Mouse (Mus musculus): ENCODE measurements around the gene Opn1sw. TPM values are rescaled to one million over a fixed set of nuclear protein-coding genes. Genes with fewer than 3 reads are reported as not detected.
A peak's percentile ranks its signal among the peaks of the same experiment; 100 is the strongest.

Gene Opn1sw
- polyA plus RNA-seq (2014; fragmentation: Nextera tagmentation; extraction: Ambion mirVana): 0.31 and 0.43 TPM in 2 replicates

DNA sequence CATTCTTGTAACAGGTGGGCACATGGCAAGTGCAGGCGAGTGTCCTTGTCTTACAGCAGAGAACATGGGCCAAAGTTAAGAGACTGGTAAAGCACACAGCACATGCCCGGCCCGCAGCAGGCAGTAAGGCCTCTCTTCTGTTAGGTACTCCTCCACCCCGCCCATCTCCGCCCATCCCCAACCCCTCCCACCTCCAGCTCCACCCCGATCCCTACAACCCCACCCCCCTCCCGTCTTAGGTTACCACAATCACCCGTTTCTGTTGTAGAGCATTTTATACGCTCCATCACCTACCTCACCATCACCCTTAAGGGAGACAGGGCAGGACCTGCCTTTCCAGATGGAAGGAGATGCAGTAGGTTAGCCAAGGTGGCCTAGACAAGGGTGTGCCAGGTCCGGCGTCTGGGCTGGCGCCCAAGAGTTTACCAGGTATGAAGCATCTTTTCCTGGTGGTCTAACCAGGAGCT is at the start of gene Opn1sw:
Gene Opn1sw, minus strand, starts transcription at position 417 of the 467 bp plus-strand sequence.
- ATAC-seq (replicated peaks; ENCODE audit: low FRiP score) (no peak), DNase-seq (ENCODE audit: low spot score) (peak; percentile 67)
- Histone ChIP-seq H3K27me3 (ENCODE audit: control insufficient read depth, insufficient read depth, low read length) (no peaks in the 10 kb centered on the region; the same call in 1 of the 2 replicates), H3K27ac (ENCODE audit: low read depth, low read length) (no peak within 1 kb of the TSS), H3K4me2 (ENCODE audit: low read depth, low read length, severe bottlenecking) (peak within 1 kb of the TSS; percentile 28), H3K36me3 (ENCODE audit: control insufficient read depth, insufficient read depth, low read length) (no peaks in the 10 kb centered on the region), H3K9ac (ENCODE audit: low read length) (no peak within 1 kb of the TSS), H3K4me1 (replicated peaks; ENCODE audit: control insufficient read depth, insufficient read depth, low read length) (peaks cover 6% of the 10 kb centered on the region; the same call in 1 of the 2 replicates), H3K9me3 (ENCODE audit: control insufficient read depth, low read length) (no peaks in the 10 kb centered on the region), H3K4me3 (ENCODE audit: low read depth, low read length) (no peak within 1 kb of the TSS)
- 2% methylated on average over 12 of the region's 12 CpGs for WGBS

DNA sequence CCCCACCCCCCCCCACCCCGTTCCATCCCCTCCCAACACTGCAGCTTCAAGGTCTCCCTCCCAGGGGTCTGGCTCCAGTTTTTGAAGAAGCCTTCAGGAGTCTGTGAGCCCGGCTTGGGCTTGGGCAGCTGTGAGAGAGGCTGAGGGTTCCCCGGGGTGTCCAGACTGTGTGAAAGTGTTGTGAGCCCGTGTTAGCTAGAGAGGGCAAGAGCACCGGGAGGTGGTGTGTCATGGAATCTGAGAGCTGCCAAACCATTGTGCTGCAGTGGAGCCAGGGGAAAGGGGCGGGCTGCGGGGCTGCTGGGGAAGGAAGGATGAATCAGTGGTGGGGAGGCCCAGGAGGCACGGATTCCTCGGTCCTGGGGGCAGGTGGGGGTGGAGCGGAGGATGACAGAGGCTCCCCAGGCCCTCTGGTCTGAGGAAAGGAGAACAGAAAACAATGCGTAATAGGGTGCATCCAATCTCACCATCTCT is 48.2 kb upstream of the Opn1sw start:
- H3K4me3 ChIP-seq (ENCODE audit: low read depth, low read length): no peak overlapping the region
- ATAC-seq (replicated peaks; ENCODE audit: low FRiP score) (0 out of 2 replicates have a peak, but pooled peaks have one; percentile 27), DNase-seq (ENCODE audit: low spot score) (no peak)
- H3K9ac ChIP-seq (ENCODE audit: low read length): no peak overlapping the region
- no peaks in the 10 kb centered on the region for H3K36me3 ChIP-seq (ENCODE audit: control insufficient read depth, insufficient read depth, low read length)
- no peak overlapping the region for H3K27ac ChIP-seq (ENCODE audit: low read depth, low read length)
- H3K27me3 ChIP-seq (ENCODE audit: control insufficient read depth, insufficient read depth, low read length): peaks cover 35% of the 10 kb centered on the region
- WGBS: 7% methylated on average over 11 of the region's 11 CpGs
- 0 out of 2 replicates have a peak overlapping the region, but pooled peaks have one; percentile 18 for H3K4me2 ChIP-seq (ENCODE audit: low read depth, low read length, severe bottlenecking)
- peaks cover 23% of the 10 kb centered on the region for H3K4me1 ChIP-seq (replicated peaks; ENCODE audit: control insufficient read depth, insufficient read depth, low read length)
- no peaks in the 10 kb centered on the region for H3K9me3 ChIP-seq (ENCODE audit: control insufficient read depth, low read length)

DNA sequence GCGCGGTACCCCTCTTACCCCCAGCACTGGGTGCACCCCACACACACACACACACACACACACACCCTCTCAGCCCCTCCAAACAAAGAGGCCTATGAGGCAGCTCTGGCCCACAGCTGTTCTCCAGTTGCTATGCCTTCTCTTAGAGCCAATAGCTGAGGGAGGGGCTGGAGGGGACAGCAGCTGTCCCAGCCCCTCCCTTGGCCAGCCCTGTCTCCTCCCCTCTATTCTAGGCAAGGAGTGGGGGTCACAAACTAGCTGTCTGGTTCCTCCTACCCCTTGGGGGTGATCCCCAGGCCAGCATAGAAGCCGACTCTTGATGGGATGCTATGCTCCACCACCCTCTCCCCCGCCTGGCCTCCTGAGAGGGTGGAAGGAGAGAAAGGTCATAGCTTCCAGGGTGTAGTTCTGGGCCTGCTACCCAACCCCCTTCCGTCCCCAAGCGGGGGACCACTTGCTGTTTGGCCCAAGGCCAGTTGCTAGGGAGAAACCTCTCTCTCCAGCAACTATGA is 47.7 kb upstream of the Opn1sw start:
- no peak overlapping the region for H3K9ac ChIP-seq (ENCODE audit: low read length)
- no peaks in the 10 kb centered on the region for H3K9me3 ChIP-seq (ENCODE audit: control insufficient read depth, low read length)
- peak; percentile 62 for DNase-seq (ENCODE audit: low spot score)
- peaks cover 35% of the 10 kb centered on the region for H3K27me3 ChIP-seq (ENCODE audit: control insufficient read depth, insufficient read depth, low read length)
- peak overlapping the region; percentile 32; the same call in 1 of the 2 replicates for H3K4me2 ChIP-seq (ENCODE audit: low read depth, low read length, severe bottlenecking)
- 21% methylated on average over 6 of the region's 6 CpGs for WGBS
- peaks cover 23% of the 10 kb centered on the region for H3K4me1 ChIP-seq (replicated peaks; ENCODE audit: control insufficient read depth, insufficient read depth, low read length)
- no peaks in the 10 kb centered on the region for H3K36me3 ChIP-seq (ENCODE audit: control insufficient read depth, insufficient read depth, low read length)
- H3K4me3 ChIP-seq (ENCODE audit: low read depth, low read length): no peak overlapping the region
- H3K27ac ChIP-seq (ENCODE audit: low read depth, low read length): peak overlapping the region; percentile 46; the same call in 1 of the 2 replicates
- ATAC-seq (replicated peaks; ENCODE audit: low FRiP score): peak; percentile 40

DNA sequence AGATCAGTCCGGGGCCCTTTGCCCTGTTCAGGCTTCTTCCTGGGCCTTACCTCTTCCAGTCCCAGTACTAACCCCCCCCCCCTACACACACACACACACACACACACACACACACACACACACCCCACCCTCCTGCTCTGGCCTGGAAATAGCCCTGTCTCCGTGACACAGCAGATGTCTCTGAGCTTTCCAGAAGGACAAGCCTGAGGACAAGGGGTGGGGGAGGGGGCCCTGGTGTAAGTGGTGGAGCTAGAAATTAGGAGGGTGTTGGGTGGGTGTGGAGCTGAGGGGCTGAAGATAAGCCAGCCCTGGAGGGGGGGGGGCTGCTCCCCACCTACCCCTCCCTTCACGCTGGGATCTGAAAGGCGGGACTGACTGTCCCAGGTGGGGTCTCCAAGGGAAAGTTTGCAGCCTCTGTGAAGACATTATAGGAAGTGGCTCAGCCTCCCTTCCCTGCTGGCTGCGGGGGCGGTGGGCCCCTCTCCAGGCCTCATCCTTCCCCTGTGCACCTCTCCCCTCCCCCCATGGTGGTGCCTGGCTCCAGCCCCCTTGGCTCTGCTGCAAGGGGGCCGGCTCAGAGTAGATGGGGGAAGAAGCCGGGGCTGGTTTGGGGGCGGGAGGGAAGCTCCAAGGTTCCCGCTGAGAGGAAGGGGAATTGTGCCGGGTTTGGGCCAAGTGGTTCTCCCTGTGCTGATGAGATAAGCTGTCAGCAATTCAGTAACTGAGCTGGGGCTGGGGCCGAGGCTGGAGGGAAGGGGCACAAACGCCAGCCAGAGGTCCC is 46.8 kb upstream of the Opn1sw start:
- WGBS: 3% methylated on average over 13 of the region's 13 CpGs
- ATAC-seq (replicated peaks; ENCODE audit: low FRiP score): 0 out of 2 replicates have a peak, but pooled peaks have one; percentile 31
- H3K9ac ChIP-seq (ENCODE audit: low read length): peak overlapping the region; percentile 8; the same call in 1 of the 2 replicates
- no peaks in the 10 kb centered on the region for H3K36me3 ChIP-seq (ENCODE audit: control insufficient read depth, insufficient read depth, low read length)
- peak overlapping the region; percentile 32 for H3K4me2 ChIP-seq (ENCODE audit: low read depth, low read length, severe bottlenecking)
- H3K27me3 ChIP-seq (ENCODE audit: control insufficient read depth, insufficient read depth, low read length): peaks cover 37% of the 10 kb centered on the region
- H3K4me3 ChIP-seq (ENCODE audit: low read depth, low read length): 0 out of 2 replicates have a peak overlapping the region, but pooled peaks have one; percentile 6
- H3K4me1 ChIP-seq (replicated peaks; ENCODE audit: control insufficient read depth, insufficient read depth, low read length): peaks cover 23% of the 10 kb centered on the region
- H3K9me3 ChIP-seq (ENCODE audit: control insufficient read depth, low read length): no peaks in the 10 kb centered on the region
- no peak overlapping the region for H3K27ac ChIP-seq (ENCODE audit: low read depth, low read length)
- DNase-seq (ENCODE audit: low spot score): peak; percentile 71

DNA sequence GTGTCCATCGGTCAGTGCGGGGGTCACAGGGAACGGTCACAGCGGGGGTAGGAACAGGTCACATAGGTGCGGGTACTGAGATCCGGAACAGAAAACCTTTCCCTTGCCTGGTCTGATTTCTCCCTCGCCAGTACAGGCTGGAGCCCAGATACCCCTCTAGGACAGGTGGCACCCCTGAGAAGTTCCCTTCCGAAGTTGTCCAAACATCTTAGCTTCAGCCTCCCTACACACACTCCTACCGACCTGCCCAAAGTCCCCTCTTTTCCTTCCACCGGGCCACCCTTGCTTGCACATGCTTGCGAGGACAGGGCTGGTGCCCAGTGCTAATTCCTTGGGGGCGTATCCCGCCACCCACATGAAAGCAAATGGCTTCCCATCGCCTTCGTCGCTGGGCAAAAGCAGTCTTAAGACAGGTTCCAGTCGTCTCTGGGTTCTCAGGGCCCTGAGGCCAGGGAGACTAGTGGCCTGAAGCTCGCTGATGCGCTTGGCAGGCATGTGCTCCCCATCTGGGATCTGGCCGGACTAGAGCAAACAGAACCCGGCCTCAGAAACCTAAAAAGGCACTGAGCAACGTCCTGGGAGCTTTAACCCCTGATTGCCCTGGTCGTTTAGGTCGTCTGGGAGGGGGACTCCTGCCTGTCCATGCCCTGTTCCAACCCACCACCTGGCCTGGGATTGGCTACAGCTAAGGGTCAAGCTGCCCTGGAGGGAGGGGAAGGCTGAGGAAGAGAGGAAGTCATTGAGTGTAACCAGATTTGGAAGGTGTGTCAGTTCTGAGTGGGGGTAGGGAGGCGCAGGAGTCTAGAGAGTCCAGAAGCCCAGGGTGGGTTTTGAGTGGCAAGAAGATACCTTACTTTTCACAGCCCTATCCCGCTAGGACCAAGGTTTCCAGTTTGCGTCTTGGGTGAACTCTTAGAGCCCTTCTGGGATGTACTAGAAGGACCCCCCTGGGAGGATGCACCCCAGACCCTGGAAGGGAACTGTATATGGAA is 45.8 kb upstream of the Opn1sw start:
- DNase-seq (ENCODE audit: low spot score) (no peak), ATAC-seq (replicated peaks; ENCODE audit: low FRiP score) (no peak)
- Histone ChIP-seq H3K4me1 (replicated peaks; ENCODE audit: control insufficient read depth, insufficient read depth, low read length) (peaks cover 23% of the 10 kb centered on the region), H3K36me3 (ENCODE audit: control insufficient read depth, insufficient read depth, low read length) (no peaks in the 10 kb centered on the region), H3K4me2 (ENCODE audit: low read depth, low read length, severe bottlenecking) (peak overlapping the region; percentile 74), H3K27me3 (ENCODE audit: control insufficient read depth, insufficient read depth, low read length) (peaks cover 37% of the 10 kb centered on the region), H3K4me3 (ENCODE audit: low read depth, low read length) (peak overlapping the region; percentile 40), H3K9ac (ENCODE audit: low read length) (no peak overlapping the region; the same call in 1 of the 2 replicates), H3K9me3 (ENCODE audit: control insufficient read depth, low read length) (no peaks in the 10 kb centered on the region), H3K27ac (ENCODE audit: low read depth, low read length) (no peak overlapping the region)
- WGBS: 5% methylated on average over 27 of the region's 27 CpGs

DNA sequence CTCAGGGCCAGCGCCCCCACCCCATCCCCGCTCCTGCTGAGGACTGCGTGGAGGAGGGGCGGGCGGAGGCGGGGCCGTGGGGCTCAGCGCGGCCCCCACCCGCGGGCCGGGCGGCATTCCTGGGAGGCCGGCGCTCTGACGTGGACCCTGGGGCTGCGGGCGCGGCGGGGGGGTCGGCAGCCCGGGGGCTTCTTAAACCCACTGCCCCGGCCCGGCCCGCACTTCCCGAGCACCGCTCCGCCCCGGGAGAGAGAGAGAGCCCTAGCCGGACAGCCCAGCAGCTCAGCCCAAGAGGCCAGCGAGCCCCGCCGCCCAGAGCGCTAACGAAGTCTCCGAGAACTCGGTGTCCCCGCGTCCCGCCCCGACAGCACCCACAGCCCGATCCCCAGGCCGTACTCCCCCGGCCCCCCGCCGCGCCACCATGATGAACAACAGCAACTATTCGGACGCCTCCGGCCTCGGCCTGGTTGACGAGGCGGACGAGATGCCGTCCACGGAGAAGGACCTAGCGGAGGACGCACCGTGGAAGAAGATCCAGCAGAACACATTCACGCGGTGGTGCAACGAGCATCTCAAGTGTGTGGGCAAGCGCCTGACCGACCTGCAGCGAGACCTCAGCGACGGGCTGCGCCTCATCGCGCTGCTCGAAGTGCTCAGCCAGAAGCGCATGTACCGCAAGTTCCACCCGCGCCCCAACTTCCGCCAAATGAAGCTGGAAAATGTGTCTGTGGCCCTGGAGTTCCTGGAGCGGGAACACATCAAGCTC is 45.0 kb upstream of the Opn1sw start, which contains the start of gene Flnc:
Gene Flnc, plus strand, starts transcription at position 219 of the 766 bp plus-strand sequence.
- H3K27ac ChIP-seq (ENCODE audit: low read depth, low read length): no peak within 1 kb of the TSS
- H3K36me3 ChIP-seq (ENCODE audit: control insufficient read depth, insufficient read depth, low read length): no peaks in the 10 kb centered on the region
- ATAC-seq (replicated peaks; ENCODE audit: low FRiP score): no peak
- peak within 1 kb of the TSS; percentile 74 for H3K4me2 ChIP-seq (ENCODE audit: low read depth, low read length, severe bottlenecking)
- under 1% methylated on average over 66 of the region's 77 CpGs for WGBS
- peak within 1 kb of the TSS; percentile 48 for H3K9ac ChIP-seq (ENCODE audit: low read length)
- H3K9me3 ChIP-seq (ENCODE audit: control insufficient read depth, low read length): no peaks in the 10 kb centered on the region
- peak within 1 kb of the TSS; percentile 40 for H3K4me3 ChIP-seq (ENCODE audit: low read depth, low read length)
- H3K4me1 ChIP-seq (replicated peaks; ENCODE audit: control insufficient read depth, insufficient read depth, low read length): peaks cover 23% of the 10 kb centered on the region
- peaks cover 37% of the 10 kb centered on the region for H3K27me3 ChIP-seq (ENCODE audit: control insufficient read depth, insufficient read depth, low read length)
- DNase-seq (ENCODE audit: low spot score): peak; percentile 72

DNA sequence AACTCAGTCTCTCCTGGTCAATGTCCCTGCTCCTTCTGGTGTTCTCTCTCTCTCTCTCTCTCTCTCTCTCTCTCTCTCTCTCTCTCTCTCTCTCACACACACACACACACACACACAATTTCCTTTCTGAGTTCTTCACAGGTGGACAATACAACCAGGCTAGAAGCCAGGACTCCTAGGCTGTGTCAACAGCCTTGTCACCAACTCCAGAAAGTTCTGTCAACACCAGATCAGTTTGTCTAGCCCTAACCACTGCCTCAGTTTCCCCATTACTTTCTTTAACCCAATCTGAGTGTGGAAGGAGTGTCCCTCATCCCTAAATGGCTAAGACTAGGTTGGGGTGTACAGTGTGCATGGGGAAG is 44.4 kb upstream of the Opn1sw start:
- no peak for DNase-seq (ENCODE audit: low spot score)
- H3K4me1 ChIP-seq (replicated peaks; ENCODE audit: control insufficient read depth, insufficient read depth, low read length): peaks cover 23% of the 10 kb centered on the region
- H3K4me3 ChIP-seq (ENCODE audit: low read depth, low read length): peak overlapping the region; percentile 40

More for the DNA sequence above, 44.4 kb upstream of the Opn1sw start:
- Histone ChIP-seq H3K9me3 (ENCODE audit: control insufficient read depth, low read length) (no peaks in the 10 kb centered on the region), H3K27me3 (ENCODE audit: control insufficient read depth, insufficient read depth, low read length) (peaks cover 37% of the 10 kb centered on the region), H3K4me2 (ENCODE audit: low read depth, low read length, severe bottlenecking) (peak overlapping the region; percentile 74), H3K9ac (ENCODE audit: low read length) (peak overlapping the region; percentile 48), H3K27ac (ENCODE audit: low read depth, low read length) (no peak overlapping the region), H3K36me3 (ENCODE audit: control insufficient read depth, insufficient read depth, low read length) (no peaks in the 10 kb centered on the region)
- no peak for ATAC-seq (replicated peaks; ENCODE audit: low FRiP score)
